Mouse (Mus musculus): ENCODE measurements around the gene Adam1b. TPM values are rescaled to one million over a fixed set of nuclear protein-coding genes. Genes with fewer than 3 reads are reported as not detected.

Adam1b gene
- total and polyA plus RNA-seq, 2 experiments from 2014 or later = 0.14 TPM; not detected in 1

GRCm38 (mm10) chr5:121461339-121462170 is 41.7 kb downstream of the Adam1b start:
- H3K27ac ChIP-seq (ENCODE audit: low read depth) = no peak overlapping the region
- H3K27me3 ChIP-seq (ENCODE audit: control insufficient read depth, insufficient read depth, low read length) = no peaks in the 10 kb centered on the region
- 0 out of 2 replicates have a peak, but pooled peaks cover 4% of the 10 kb centered on the region for H3K9me3 ChIP-seq (replicated peaks; ENCODE audit: control insufficient read depth, low read length)
- WGBS = 35% methylated on average over 4 of the region's 4 CpGs
- H3K4me2 ChIP-seq (ENCODE audit: low read depth, low read length) = no peak overlapping the region
- no peak for TF ChIP-seq CTCF (IDR thresholded peaks at IDR 0.05; ENCODE audit: low read depth)
- TF ChIP-seq EP300 (IDR thresholded peaks at IDR 0.05; ENCODE audit: low read depth) = no peak
- no peak for ATAC-seq (ENCODE audit: insufficient read depth, low read depth)
- no peaks in the 10 kb centered on the region for H3K36me3 ChIP-seq (replicated peaks; ENCODE audit: control insufficient read depth, insufficient read depth, low read length)
- H3K9ac ChIP-seq (replicated peaks; ENCODE audit: low read depth, low read length) = no peak overlapping the region
- no peak overlapping the region for H3K4me3 ChIP-seq (ENCODE audit: low read depth, low read length)
- peaks cover 8% of the 10 kb centered on the region; the same call in 1 of the 2 replicates for H3K4me1 ChIP-seq (ENCODE audit: control insufficient read depth, insufficient read depth)
- DNase-seq (ENCODE audit: low spot score) = no peak

GRCm38 (mm10) chr5:121455510-121456265 is 47.5 kb downstream of the Adam1b start:
- no peak overlapping the region for H3K27ac ChIP-seq (ENCODE audit: low read depth)
- no peaks in the 10 kb centered on the region for H3K27me3 ChIP-seq (ENCODE audit: control insufficient read depth, insufficient read depth, low read length)
- H3K4me1 ChIP-seq (ENCODE audit: control insufficient read depth, insufficient read depth) = peaks cover 30% of the 10 kb centered on the region
- no peak for TF ChIP-seq CTCF (IDR thresholded peaks at IDR 0.05; ENCODE audit: low read depth)
- no peak for TF ChIP-seq EP300 (IDR thresholded peaks at IDR 0.05; ENCODE audit: low read depth)
- H3K4me3 ChIP-seq (ENCODE audit: low read depth, low read length) = no peak overlapping the region
- H3K36me3 ChIP-seq (replicated peaks; ENCODE audit: control insufficient read depth, insufficient read depth, low read length) = no peaks in the 10 kb centered on the region
- H3K4me2 ChIP-seq (ENCODE audit: low read depth, low read length) = no peak overlapping the region
- 0 out of 2 replicates have a peak, but pooled peaks cover 4% of the 10 kb centered on the region for H3K9me3 ChIP-seq (replicated peaks; ENCODE audit: control insufficient read depth, low read length)
- ATAC-seq (ENCODE audit: insufficient read depth, low read depth) = no peak
- WGBS = 58% methylated on average over 9 of the region's 9 CpGs
- no peak overlapping the region for H3K9ac ChIP-seq (replicated peaks; ENCODE audit: low read depth, low read length)
- DNase-seq (ENCODE audit: low spot score) = no peak

- Histone ChIP-seq H3K9me3 (replicated peaks; ENCODE audit: control insufficient read depth, low read length) (no peaks in the 10 kb centered on the region), H3K4me3 (ENCODE audit: low read depth, low read length) (no peak overlapping the region), H3K4me1 (ENCODE audit: control insufficient read depth, insufficient read depth) (peaks cover 30% of the 10 kb centered on the region), H3K27me3 (ENCODE audit: control insufficient read depth, insufficient read depth, low read length) (no peaks in the 10 kb centered on the region), H3K9ac (replicated peaks; ENCODE audit: low read depth, low read length) (no peak overlapping the region), H3K27ac (ENCODE audit: low read depth) (peak overlapping the region; percentile 99), H3K36me3 (replicated peaks; ENCODE audit: control insufficient read depth, insufficient read depth, low read length) (no peaks in the 10 kb centered on the region), H3K4me2 (ENCODE audit: low read depth, low read length) (no peak overlapping the region)
- TF ChIP-seq CTCF (IDR thresholded peaks at IDR 0.05; ENCODE audit: low read depth) (no peak), EP300 (IDR thresholded peaks at IDR 0.05; ENCODE audit: low read depth) (no peak)
- 59% methylated on average over 3 of the region's 3 CpGs for WGBS
- ATAC-seq (ENCODE audit: insufficient read depth, low read depth) (no peak), DNase-seq (ENCODE audit: low spot score) (peak; percentile 39)
Measured at GRCm38 (mm10) chr5:121454503-121454782, 48.8 kb downstream of the Adam1b start.

- TF ChIP-seq EP300 (IDR thresholded peaks at IDR 0.05; ENCODE audit: low read depth) = 0 out of 2 replicates have a peak, but pooled peaks have one; percentile 19
- no peak for TF ChIP-seq CTCF (IDR thresholded peaks at IDR 0.05; ENCODE audit: low read depth)
- Histone ChIP-seq H3K27ac (ENCODE audit: low read depth) (peak overlapping the region; percentile 99), H3K36me3 (replicated peaks; ENCODE audit: control insufficient read depth, insufficient read depth, low read length) (peaks cover 4% of the 10 kb centered on the region; the same call in 1 of the 2 replicates), H3K4me1 (ENCODE audit: control insufficient read depth, insufficient read depth) (peaks cover 30% of the 10 kb centered on the region), H3K9ac (replicated peaks; ENCODE audit: low read depth, low read length) (no peak overlapping the region), H3K4me2 (ENCODE audit: low read depth, low read length) (peak overlapping the region; percentile 75; the same call in 1 of the 2 replicates), H3K4me3 (ENCODE audit: low read depth, low read length) (no peak overlapping the region), H3K27me3 (ENCODE audit: control insufficient read depth, insufficient read depth, low read length) (no peaks in the 10 kb centered on the region), H3K9me3 (replicated peaks; ENCODE audit: control insufficient read depth, low read length) (no peaks in the 10 kb centered on the region)
- ATAC-seq (ENCODE audit: insufficient read depth, low read depth) (no peak), DNase-seq (ENCODE audit: low spot score) (peak; percentile 11)
- 55% methylated on average over 13 of the region's 13 CpGs for WGBS
Measured at GRCm38 (mm10) chr5:121453743-121454502, 49.3 kb downstream of the Adam1b start.

- Histone ChIP-seq H3K27me3 (ENCODE audit: control insufficient read depth, insufficient read depth, low read length) (no peaks in the 10 kb centered on the region), H3K4me2 (ENCODE audit: low read depth, low read length) (peak overlapping the region; percentile 75), H3K27ac (ENCODE audit: low read depth) (peak overlapping the region; percentile 99), H3K36me3 (replicated peaks; ENCODE audit: control insufficient read depth, insufficient read depth, low read length) (peaks cover 15% of the 10 kb centered on the region), H3K4me1 (ENCODE audit: control insufficient read depth, insufficient read depth) (peaks cover 30% of the 10 kb centered on the region), H3K4me3 (ENCODE audit: low read depth, low read length) (peak overlapping the region; percentile 73), H3K9me3 (replicated peaks; ENCODE audit: control insufficient read depth, low read length) (no peaks in the 10 kb centered on the region), H3K9ac (replicated peaks; ENCODE audit: low read depth, low read length) (peak overlapping the region; percentile 86)
- DNase-seq (ENCODE audit: low spot score) (peak; percentile 53), ATAC-seq (ENCODE audit: insufficient read depth, low read depth) (peak; percentile 20)
- TF ChIP-seq CTCF (IDR thresholded peaks at IDR 0.05; ENCODE audit: low read depth) (no peak), EP300 (IDR thresholded peaks at IDR 0.05; ENCODE audit: low read depth) (no peak)
- 5% methylated on average over 9 of the region's 9 CpGs for WGBS
Measured at GRCm38 (mm10) chr5:121452906-121453305, 50.3 kb downstream of the Adam1b start.
